Mouse (Mus musculus) CH12.LX (cell line): ENCODE measurements around the gene Efcab5. TPM values are rescaled to one million over a fixed set of nuclear protein-coding genes. Genes with fewer than 3 reads are reported as not detected.
"Not testable (repeated sequence)": the region's sequence is repeated elsewhere in the genome, so short reads cannot be mapped to it uniquely, and the experiment has no call there.

ENCODE experiments used
- DNase-seq: peaks from one replicate; pipeline ENCODE4 v3.0.0-alpha.2; 2013; ENCODE audit errors: extremely low read depth
- H3K27ac ChIP-seq: 2 replicates; pipeline ENCODE4 v1.5.1; 2012; ENCODE audit warnings: low read depth, mild to moderate bottlenecking, control low read depth, moderate library complexity; ENCODE audit not compliant: insufficient read depth
- H3K27me3 ChIP-seq: replicated peaks from 2 replicates; pipeline ENCODE3; 2012; ENCODE audit warnings: inconsistent platforms
- H3K36me3 ChIP-seq, 2 experiments: replicated peaks in 1 of 2; 2 replicates each; pipeline versions ENCODE3 to v1.6.1; 2012; ENCODE audit warnings: inconsistent platforms in 1 of 2, low read length in 1 of 2, mild to moderate bottlenecking in 1 of 2, mixed read lengths in 1 of 2, moderate library complexity in 1 of 2; ENCODE audit not compliant: control insufficient read depth in 1 of 2, insufficient read depth in 1 of 2
- H3K4me1 ChIP-seq, 2 experiments: 2 replicates each; pipeline ENCODE4 v1.6.1; 2012; ENCODE audit warnings: inconsistent platforms in 1 of 2, moderate library complexity in 1 of 2; ENCODE audit not compliant: insufficient read depth in 2 of 2, control insufficient read depth in 1 of 2
- H3K4me2 ChIP-seq: 2 replicates; pipeline ENCODE4 v1.6.1; 2012; ENCODE audit warnings: low read depth, mild to moderate bottlenecking, control low read depth; ENCODE audit not compliant: poor library complexity, insufficient read depth, severe bottlenecking
- H3K4me3 ChIP-seq, 3 experiments: fragments of 150-350 bp in 1 of 3; sonication (generic) in 1 of 3; replicated peaks in 1 of 3; 2 replicates each; pipeline versions ENCODE3 to v1.5.1; 2011 to 2012; ENCODE audit warnings: low read depth in 2 of 3, low read length in 2 of 3, mild to moderate bottlenecking in 2 of 3, moderate library complexity in 2 of 3, control low read depth in 1 of 3, improper control_type of control experiment in 1 of 3, inconsistent platforms in 1 of 3, mixed read lengths in 1 of 3; ENCODE audit not compliant: poor library complexity in 1 of 3
- H3K79me2 ChIP-seq: replicated peaks from 2 replicates; pipeline ENCODE4 v1.6.1; 2012; ENCODE audit warnings: mild to moderate bottlenecking, moderate library complexity; ENCODE audit not compliant: control insufficient read depth, poor library complexity, insufficient read depth, severe bottlenecking; ENCODE audit errors: extremely low read depth
- H3K9ac ChIP-seq: 2 replicates; pipeline ENCODE4 v1.6.1; 2012; ENCODE audit warnings: low read depth, mild to moderate bottlenecking, control low read depth, moderate library complexity; ENCODE audit not compliant: insufficient read depth
- H3K9me3 ChIP-seq: replicated peaks from 2 replicates; pipeline ENCODE3; 2012; ENCODE audit warnings: low read length, inconsistent platforms, mixed read lengths
- CHD1 ChIP-seq: IDR thresholded peaks from 2 replicates; pipeline ENCODE4 v1.6.1; 2012; ENCODE audit warnings: low read depth, low read length, improper control_type of control experiment, inconsistent platforms
- CHD2 ChIP-seq: IDR thresholded peaks from 2 replicates; pipeline ENCODE4 v1.6.1; 2011; ENCODE audit warnings: low read length, improper control_type of control experiment
- GABPA ChIP-seq: IDR thresholded peaks from 2 replicates; pipeline ENCODE4 v1.6.1; 2012; ENCODE audit warnings: low read depth, low read length, improper control_type of control experiment, inconsistent platforms; ENCODE audit not compliant: insufficient replicate concordance
- JUND ChIP-seq: conservative IDR thresholded peaks from 2 replicates; pipeline ENCODE4 v1.6.1; 2011; ENCODE audit warnings: low read depth, low read length, improper control_type of control experiment
- MAFK ChIP-seq: IDR thresholded peaks from 2 replicates; pipeline ENCODE4 v1.6.1; 2011; ENCODE audit warnings: low read length, improper control_type of control experiment; ENCODE audit not compliant: insufficient replicate concordance
- MAZ ChIP-seq: IDR thresholded peaks from 2 replicates; pipeline ENCODE4 v1.6.1; 2012; ENCODE audit warnings: low read depth, mild to moderate bottlenecking, inconsistent platforms, low read length, improper control_type of control experiment, moderate library complexity
- MEF2A ChIP-seq: IDR thresholded peaks from 2 replicates; pipeline ENCODE4 v1.6.1; 2014; ENCODE audit warnings: low read depth, mild to moderate bottlenecking, inconsistent platforms, low read length, improper control_type of control experiment, borderline replicate concordance
- MXI1 ChIP-seq: IDR thresholded peaks from 2 replicates; pipeline ENCODE4 v1.6.1; 2011; ENCODE audit warnings: mild to moderate bottlenecking, low read depth, low read length, improper control_type of control experiment
- MYC ChIP-seq: IDR thresholded peaks from 2 replicates; pipeline ENCODE4 v1.6.1; 2011; ENCODE audit warnings: low read depth, mild to moderate bottlenecking, improper control_type of control experiment, low read length
- NELFE ChIP-seq: IDR thresholded peaks from 2 replicates; pipeline ENCODE4 v1.6.1; 2011; ENCODE audit warnings: low read depth, low read length, improper control_type of control experiment
- PAX5 ChIP-seq: IDR thresholded peaks from 2 replicates; pipeline ENCODE4 v1.6.1; 2012; ENCODE audit warnings: low read length, inconsistent platforms, mixed read lengths
- POLR2AphosphoS2 ChIP-seq: IDR thresholded peaks from 2 replicates; pipeline ENCODE4 v1.6.1; 2011; ENCODE audit warnings: low read depth, low read length, improper control_type of control experiment
- RCOR1 ChIP-seq: conservative IDR thresholded peaks from 2 replicates; pipeline ENCODE4 v1.6.1; 2012; ENCODE audit warnings: low read depth, mild to moderate bottlenecking, inconsistent platforms, low read length, improper control_type of control experiment
- SMC3 ChIP-seq: IDR thresholded peaks from 2 replicates; pipeline ENCODE4 v1.6.1; 2011; ENCODE audit warnings: low read depth, low read length, improper control_type of control experiment
- TCF12 ChIP-seq: IDR thresholded peaks from 2 replicates; pipeline ENCODE4 v1.6.1; 2014; ENCODE audit warnings: low read depth, mild to moderate bottlenecking, inconsistent platforms, low read length, improper control_type of control experiment
- USF2 ChIP-seq: conservative IDR thresholded peaks from 2 replicates; pipeline ENCODE4 v1.6.1; 2011; ENCODE audit warnings: low read depth, low read length, improper control_type of control experiment
- ZC3H11A ChIP-seq: IDR thresholded peaks from 2 replicates; pipeline ENCODE4 v1.6.1; 2012; ENCODE audit warnings: low read depth, mild to moderate bottlenecking, inconsistent platforms, low read length, improper control_type of control experiment
- ZKSCAN1 ChIP-seq: IDR thresholded peaks from 2 replicates; pipeline ENCODE4 v1.6.1; 2012; ENCODE audit warnings: low read depth, inconsistent platforms, low read length, improper control_type of control experiment, borderline replicate concordance
- ZMIZ1 ChIP-seq: IDR thresholded peaks from 2 replicates; pipeline ENCODE4 v1.6.1; 2012; ENCODE audit warnings: low read depth, mild to moderate bottlenecking, inconsistent platforms, low read length, improper control_type of control experiment
- dilution Hi-C: fragments of 300-500 bp; cut with MboI; formaldehyde crosslinking; loops from 2 replicates; pipeline ENCODE4 v1.14.3; 2020; ENCODE audit warnings: low sequenced_read_pairs; ENCODE audit not compliant: extremely low pct_unique_long_range_greater_than_20kb, extremely low pct_ligation_motif_present
- in situ Hi-C: fragments of 300-500 bp; cut with MboI; formaldehyde crosslinking; loops from 3 replicates; pipeline ENCODE4 v1.14.3; 2019; ENCODE audit warnings: low sequenced_read_pairs, low pct_ligation_motif_present, low pct_unique_long_range_greater_than_20kb, mixed read lengths
- polyA plus RNA-seq: library from polyadenylated mRNA; unstranded; fragments of >175 nt; gene quantifications from 2 replicates; pipeline ENCODE4 v1.2.1, GENCODE M21; 2012; ENCODE audit warnings: low read depth; ENCODE audit not compliant: insufficient read length
- total RNA-seq, 2 experiments: library from RNA; depleted of rRNA; stranded (reverse); fragments of 300-350 nt in 1 of 2; fragments of >200 nt in 1 of 2; gene quantifications; 2 replicates each; pipeline ENCODE4 v1.2.3; 2012 to 2014

Efcab5 gene
- total and polyA plus RNA-seq, 3 experiments, result 0.24 to 0.43 (median 0.38) TPM

GRCm38 (mm10) chr11:77150806-77151205, 38.0 kb downstream of the Efcab5 start:
- Histone ChIP-seq H3K4me3 (no peak overlapping the region), H3K79me2 (no peaks in the 10 kb centered on the region), H3K4me1 (peaks cover 3 to 26% of the 10 kb centered on the region in 2 experiments), H3K9me3 (peaks cover 5% of the 10 kb centered on the region), H3K9ac (no peak overlapping the region), H3K4me2 (no peak overlapping the region), H3K27ac (no peak overlapping the region), H3K27me3 (no peaks in the 10 kb centered on the region), H3K36me3 (no peaks in the 10 kb centered on the region)
- in situ Hi-C loops (no loop called here), dilution Hi-C loops (no loop called here)
- TF ChIP-seq GABPA, result no peak
- no peak for TF ChIP-seq ZC3H11A
- TF ChIP-seq NELFE, result no peak
- TF ChIP-seq MEF2A, result no peak
- TF ChIP-seq MYC, result no peak
- no peak for TF ChIP-seq CHD1
- TF ChIP-seq USF2, result no peak
- no peak for TF ChIP-seq MAFK
- no peak for TF ChIP-seq MXI1
- no peak for TF ChIP-seq ZKSCAN1
- no peak for TF ChIP-seq MAZ
- no peak for TF ChIP-seq SMC3
- TF ChIP-seq TCF12, result no peak
- TF ChIP-seq RCOR1, result no peak
- TF ChIP-seq CHD2, result no peak
- TF ChIP-seq POLR2AphosphoS2, result no peak
- no peak for TF ChIP-seq ZMIZ1
- TF ChIP-seq PAX5, result no peak
- no peak for TF ChIP-seq JUND
- no peak for DNase-seq

- H3K9me3 ChIP-seq, in situ Hi-C loops, H3K36me3 ChIP-seq, H3K4me2 ChIP-seq, H3K9ac ChIP-seq, H3K27ac ChIP-seq, H3K27me3 ChIP-seq, dilution Hi-C loops, H3K4me3 ChIP-seq, H3K79me2 ChIP-seq, DNase-seq: not testable (repeated sequence)
- H3K4me1 ChIP-seq, result peaks cover 3 to 26% of the 10 kb centered on the region in 2 experiments
These were observed 38.8 kb downstream of the Efcab5 start for GRCm38 (mm10) chr11:77149783-77150630.
